Mouse (Mus musculus) embryonic facial prominence, embryonic 13.5 days (tissue): ENCODE measurements at regions not wholly inside any gene's neighbourhood (a gene's known extent, or its start where the extent isn't known, plus 50 kb on each side); places are given as distances from the start of the nearest gene placed in this dataset.
A peak's percentile ranks its signal among the peaks of the same experiment; 100 is the strongest.

Experiments
- ATAC-seq: fragments of 200-750 bp; cut with Nextera tagmentation; 2 replicates; pipeline ENCODE4 v1.8.0; 2017; ENCODE audit warnings: low read depth; ENCODE audit not compliant: insufficient number of reproducible peaks, insufficient read depth, low FRiP score, low TSS enrichment
- H3K27ac ChIP-seq: fragments of 300-500 bp; sonication (generic); 2 replicates; pipeline ENCODE4 v1.5.1; 2015; ENCODE audit warnings: moderate library complexity, mild to moderate bottlenecking, inconsistent platforms
- H3K27me3 ChIP-seq: fragments of 300-500 bp; sonication (generic); 2 replicates; pipeline ENCODE4 v1.6.1; 2015; ENCODE audit warnings: mild to moderate bottlenecking, inconsistent platforms
- H3K36me3 ChIP-seq: fragments of 300-500 bp; sonication (generic); 2 replicates; pipeline ENCODE4 v1.6.1; 2015; ENCODE audit warnings: mild to moderate bottlenecking, inconsistent platforms
- H3K4me1 ChIP-seq: fragments of 300-500 bp; sonication (generic); 2 replicates; pipeline ENCODE4 v1.6.1; 2015; ENCODE audit warnings: inconsistent platforms
- H3K4me2 ChIP-seq: fragments of 300-500 bp; sonication (generic); 2 replicates; pipeline ENCODE4 v1.6.1; 2015; ENCODE audit warnings: moderate library complexity, mild to moderate bottlenecking, inconsistent platforms
- H3K4me3 ChIP-seq: fragments of 300-500 bp; sonication (generic); 2 replicates; pipeline ENCODE4 v1.5.1; 2015; ENCODE audit warnings: mild to moderate bottlenecking, inconsistent platforms
- H3K9ac ChIP-seq: fragments of 300-500 bp; sonication (generic); 2 replicates; pipeline ENCODE4 v1.6.1; 2015; ENCODE audit warnings: mild to moderate bottlenecking, inconsistent platforms
- H3K9me3 ChIP-seq: fragments of 300-500 bp; sonication (generic); 2 replicates; pipeline ENCODE4 v1.6.1; 2016; ENCODE audit warnings: inconsistent platforms
- WGBS: fragments of 180-500 bp; shearing (Covaris S2); methylation state at CpG from one replicate; pipeline ENCODE4 v1.1.7; 2015; ENCODE audit warnings: mixed read lengths; 5-methylcytosine and 5-hydroxymethylcytosine counted together

DNA sequence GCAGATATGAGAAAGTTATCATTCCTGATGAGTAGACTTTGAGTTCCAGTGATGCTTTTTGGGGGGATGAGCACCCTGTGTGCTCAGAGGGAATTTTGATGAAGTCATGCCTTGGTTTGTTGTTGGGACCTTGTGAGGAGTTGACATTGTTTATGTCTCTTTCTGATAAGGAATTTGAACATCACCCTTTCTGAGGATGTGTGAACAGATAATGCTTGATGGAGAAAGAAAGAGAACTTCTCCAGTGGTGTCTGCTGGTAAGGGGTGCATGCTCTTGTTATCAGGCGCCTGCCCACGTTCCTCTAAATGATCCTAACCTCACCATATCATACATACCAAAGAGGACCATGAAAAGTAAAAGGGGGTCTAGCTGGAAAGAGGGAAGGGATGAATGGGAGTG is 413.1 kb upstream of the Zfp462 start:
- 83% methylated on average over 2 of the region's 2 CpGs for WGBS
- Histone ChIP-seq H3K4me1 (peaks cover 22% of the 10 kb centered on the region), H3K9ac (no peak overlapping the region), H3K4me3 (no peak overlapping the region), H3K27me3 (no peaks in the 10 kb centered on the region), H3K9me3 (no peaks in the 10 kb centered on the region), H3K4me2 (no peak overlapping the region), H3K36me3 (no peaks in the 10 kb centered on the region), H3K27ac (no peak overlapping the region)
- no peak for ATAC-seq

DNA sequence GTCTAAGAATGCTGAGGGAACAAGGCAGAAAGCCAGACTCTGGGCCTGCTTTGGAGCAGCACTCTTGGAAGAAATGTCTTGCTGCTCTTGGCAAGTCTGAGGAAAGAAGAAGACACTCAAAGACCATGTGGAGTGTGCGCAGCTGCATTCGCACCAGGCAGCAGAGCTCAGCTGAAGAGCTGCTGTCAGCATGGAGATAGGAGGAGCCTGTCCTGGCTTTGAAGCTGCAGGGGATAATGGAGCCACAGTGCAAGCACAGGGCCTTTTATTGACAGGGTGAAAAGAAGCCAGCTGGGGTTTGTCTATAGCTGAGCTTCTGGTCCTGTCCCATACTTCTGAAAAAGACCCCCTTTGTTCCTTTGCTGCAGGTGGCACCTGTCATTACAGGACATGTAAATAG is 411.0 kb upstream of the Zfp462 start:
- 26% methylated on average over 2 of the region's 2 CpGs for WGBS

DNA sequence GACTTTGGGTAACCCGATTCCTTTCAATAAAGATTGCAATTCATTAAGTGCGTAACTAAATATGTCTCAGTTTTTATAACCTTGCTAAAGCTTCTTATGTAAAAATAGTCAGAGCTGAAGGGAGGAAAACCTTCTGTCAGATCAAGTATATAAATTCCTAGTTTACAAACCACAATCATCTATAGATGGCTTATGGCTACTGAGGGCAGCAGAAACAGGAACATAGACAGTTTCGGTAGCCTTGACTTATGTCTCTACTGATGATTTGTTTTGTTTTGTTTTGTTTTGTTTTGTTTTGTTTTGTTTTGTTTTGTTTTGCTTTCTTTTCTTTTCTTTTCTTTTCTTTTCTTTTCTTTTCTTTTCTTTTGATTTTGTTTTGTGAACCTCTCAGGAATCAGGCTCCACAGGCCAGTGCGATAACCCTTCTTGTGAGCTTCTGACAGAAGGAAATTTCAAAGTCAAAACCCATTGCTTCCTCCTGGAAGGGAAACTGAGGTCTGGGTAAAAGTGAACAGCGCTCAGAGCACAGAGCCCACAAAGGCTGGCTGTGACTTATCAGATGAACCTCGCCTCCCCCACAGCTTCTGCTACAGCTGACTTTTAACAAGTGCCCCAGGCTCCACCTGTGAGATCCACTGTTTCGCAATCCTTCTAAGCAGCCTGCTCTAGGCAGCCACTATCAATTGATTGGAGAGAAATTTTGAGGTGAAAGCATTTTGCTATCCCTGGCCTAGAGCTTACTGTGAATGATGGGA is 391.8 kb upstream of the Zfp462 start:
- Histone ChIP-seq H3K27me3 (no peaks in the 10 kb centered on the region), H3K4me2 (no peak overlapping the region), H3K9me3 (no peaks in the 10 kb centered on the region), H3K27ac (no peak overlapping the region), H3K4me3 (no peak overlapping the region), H3K4me1 (no peaks in the 10 kb centered on the region), H3K36me3 (no peaks in the 10 kb centered on the region), H3K9ac (no peak overlapping the region)
- 73% methylated on average over 7 of the region's 7 CpGs for WGBS
- ATAC-seq, result no peak

More for the DNA sequence above, 411.0 kb upstream of the Zfp462 start:
- Histone ChIP-seq H3K4me3 (no peak overlapping the region), H3K4me2 (no peak overlapping the region), H3K36me3 (no peaks in the 10 kb centered on the region), H3K9me3 (no peaks in the 10 kb centered on the region), H3K27ac (no peak overlapping the region), H3K9ac (0 out of 2 replicates have a peak overlapping the region, but pooled peaks have one; percentile 1), H3K4me1 (peaks cover 12% of the 10 kb centered on the region), H3K27me3 (no peaks in the 10 kb centered on the region)
- no peak for ATAC-seq

DNA sequence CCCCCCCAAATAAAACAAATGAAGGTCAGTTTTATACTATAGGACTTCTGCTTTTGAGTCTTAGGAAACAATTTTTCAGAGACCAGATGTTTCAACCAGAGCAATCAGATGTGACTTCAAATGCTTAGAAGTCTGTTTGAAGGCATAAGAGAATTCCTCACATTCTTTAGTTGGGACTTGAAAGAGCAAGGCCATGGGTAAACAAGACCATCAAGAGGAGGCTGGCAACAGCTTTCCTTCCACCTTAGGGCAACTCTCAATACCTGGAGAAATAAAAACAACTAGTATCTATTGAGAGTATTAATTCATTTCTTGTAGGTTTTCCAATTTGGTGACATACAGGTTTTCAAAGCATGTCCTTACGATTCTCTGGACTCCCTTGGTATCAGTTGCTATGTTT is 381.8 kb upstream of the Zfp462 start:
- no peak for ATAC-seq
- H3K4me1 ChIP-seq, result no peaks in the 10 kb centered on the region

DNA sequence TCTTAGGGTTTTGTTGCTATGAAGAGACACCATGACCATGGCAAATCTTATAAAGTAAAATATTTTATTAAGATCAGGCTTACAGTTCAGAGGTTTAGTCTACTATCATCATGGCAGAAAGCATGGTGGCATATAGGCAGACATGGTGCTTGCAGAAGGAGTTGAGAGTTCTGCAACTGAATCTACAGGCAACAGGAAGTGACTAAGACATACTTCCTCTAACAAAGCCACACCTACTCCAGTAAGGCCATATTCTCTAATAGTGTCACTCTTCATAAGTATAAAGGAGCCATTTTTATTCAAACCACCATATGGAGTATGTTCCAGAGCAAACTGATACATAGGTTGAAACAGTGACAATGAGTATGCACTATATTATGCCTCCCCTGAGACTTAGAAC is 371.7 kb upstream of the Zfp462 start:
- Histone ChIP-seq H3K27me3 (no peaks in the 10 kb centered on the region), H3K4me1 (no peaks in the 10 kb centered on the region)
- ATAC-seq, result no peak

More for the DNA sequence above, 381.8 kb upstream of the Zfp462 start:
- no peaks in the 10 kb centered on the region for H3K36me3 ChIP-seq
- H3K27ac ChIP-seq, result no peak overlapping the region
- WGBS, result 76% methylated on average over 1 of the region's 1 CpGs
- H3K9me3 ChIP-seq, result no peaks in the 10 kb centered on the region; the same call in 1 of the 2 replicates
- no peak overlapping the region for H3K4me2 ChIP-seq
- H3K9ac ChIP-seq, result no peak overlapping the region
- no peaks in the 10 kb centered on the region for H3K27me3 ChIP-seq
- H3K4me3 ChIP-seq, result no peak overlapping the region

DNA sequence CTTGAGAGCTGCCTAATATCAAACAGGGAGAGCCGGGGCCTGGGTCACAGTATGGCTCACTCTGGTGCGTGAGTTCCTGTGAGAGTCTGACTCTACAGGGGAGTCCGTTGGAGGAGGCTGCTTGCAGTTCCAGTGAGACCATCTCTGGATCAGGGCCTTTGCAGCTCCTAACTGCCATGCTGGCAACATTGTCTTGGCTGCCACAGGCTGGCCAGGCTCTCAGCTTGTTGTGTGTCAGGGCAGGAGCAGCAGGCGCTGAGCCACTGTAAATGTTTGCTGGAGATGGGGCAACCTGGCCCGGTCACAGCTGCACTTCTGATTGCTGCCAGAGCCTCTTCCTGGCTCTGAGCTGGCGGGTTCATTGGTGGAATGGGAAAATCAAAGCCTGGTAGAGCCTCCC is 357.7 kb upstream of the Zfp462 start:
- H3K9me3 ChIP-seq, result no peaks in the 10 kb centered on the region
- no peak overlapping the region for H3K4me3 ChIP-seq
- H3K27ac ChIP-seq, result no peak overlapping the region
- H3K36me3 ChIP-seq, result no peaks in the 10 kb centered on the region
- H3K9ac ChIP-seq, result no peak overlapping the region
- no peaks in the 10 kb centered on the region for H3K4me1 ChIP-seq
- WGBS, result 78% methylated on average over 6 of the region's 6 CpGs
- no peak overlapping the region for H3K4me2 ChIP-seq
- no peak for ATAC-seq
- H3K27me3 ChIP-seq, result no peaks in the 10 kb centered on the region

More for the DNA sequence above, 371.7 kb upstream of the Zfp462 start:
- no peak overlapping the region for H3K4me3 ChIP-seq
- no peak overlapping the region for H3K9ac ChIP-seq
- H3K27ac ChIP-seq, result no peak overlapping the region
- H3K36me3 ChIP-seq, result no peaks in the 10 kb centered on the region
- H3K4me2 ChIP-seq, result no peak overlapping the region
- H3K9me3 ChIP-seq, result no peaks in the 10 kb centered on the region

DNA sequence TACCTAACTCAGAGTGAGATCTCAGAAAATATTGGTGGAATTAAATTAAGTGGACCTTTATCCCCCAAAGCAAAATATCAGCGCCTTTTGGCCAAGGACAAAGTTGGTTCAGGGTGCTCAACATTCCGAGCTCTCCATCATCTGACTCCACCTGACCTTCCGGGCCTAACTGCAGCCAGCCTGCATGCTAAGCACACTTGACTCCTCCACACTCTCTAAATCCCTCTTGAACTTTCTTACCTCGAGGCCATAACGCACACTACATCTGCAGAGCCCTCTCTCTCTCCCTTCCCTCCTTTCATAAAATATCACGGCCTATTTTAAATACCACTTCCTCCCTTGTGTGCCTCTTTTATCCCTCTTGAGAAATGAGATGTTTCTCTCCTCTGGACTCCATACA is 356.1 kb upstream of the Zfp462 start:
- 76% methylated on average over 6 of the region's 6 CpGs for WGBS
- Histone ChIP-seq H3K36me3 (no peaks in the 10 kb centered on the region), H3K27ac (no peak overlapping the region), H3K27me3 (no peaks in the 10 kb centered on the region), H3K9me3 (no peaks in the 10 kb centered on the region), H3K4me1 (no peaks in the 10 kb centered on the region), H3K4me2 (no peak overlapping the region), H3K4me3 (no peak overlapping the region), H3K9ac (no peak overlapping the region)
- no peak for ATAC-seq

DNA sequence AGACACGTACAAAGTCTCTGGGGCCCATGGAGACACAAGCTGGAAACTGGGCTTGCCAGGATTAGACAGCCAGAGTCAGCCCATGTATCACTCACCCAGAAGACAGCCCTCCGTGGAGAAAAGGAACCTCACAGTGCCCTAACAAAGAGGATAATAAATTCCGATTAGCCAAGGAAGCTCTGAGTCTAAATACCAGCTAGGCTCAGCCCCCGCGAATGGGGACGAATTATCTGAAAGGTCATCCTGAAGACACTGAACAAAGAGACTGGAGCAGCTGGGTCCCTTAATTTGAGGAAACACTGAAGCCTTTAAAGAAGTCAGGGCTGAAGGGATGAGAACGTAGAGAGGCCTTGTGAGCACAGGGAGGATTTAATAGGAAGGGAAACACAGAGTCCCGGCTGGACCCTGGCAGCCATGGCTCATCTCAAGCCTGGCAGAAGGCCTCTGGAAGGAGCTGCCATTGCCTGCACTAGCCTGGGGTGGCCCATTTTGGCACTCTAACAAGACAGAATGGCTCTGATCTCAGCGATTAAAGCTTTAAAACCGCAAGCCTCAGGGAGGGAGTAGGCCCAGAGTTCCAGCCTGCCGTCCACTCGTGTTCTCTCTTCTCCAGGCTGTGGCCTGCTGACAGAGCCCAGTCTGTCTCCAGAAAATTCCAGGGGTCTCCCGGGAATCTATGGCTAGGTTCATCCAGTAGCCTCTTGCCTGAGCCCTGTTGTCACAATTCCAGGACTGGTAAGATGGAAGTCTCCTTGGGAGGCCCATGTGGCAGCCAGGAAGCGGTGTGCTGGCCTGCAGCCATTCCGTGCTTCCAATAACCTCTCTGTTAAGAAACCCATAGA is 343.0 kb upstream of the Zfp462 start:
- ATAC-seq, result no peak
- Histone ChIP-seq H3K27ac (peak overlapping the region; percentile 34; the same call in 1 of the 2 replicates), H3K27me3 (no peaks in the 10 kb centered on the region), H3K9ac (no peak overlapping the region), H3K4me2 (no peak overlapping the region), H3K9me3 (no peaks in the 10 kb centered on the region), H3K4me1 (peaks cover 6% of the 10 kb centered on the region; the same call in 1 of the 2 replicates), H3K36me3 (no peaks in the 10 kb centered on the region), H3K4me3 (no peak overlapping the region)
- 52% methylated on average over 15 of the region's 15 CpGs for WGBS

DNA sequence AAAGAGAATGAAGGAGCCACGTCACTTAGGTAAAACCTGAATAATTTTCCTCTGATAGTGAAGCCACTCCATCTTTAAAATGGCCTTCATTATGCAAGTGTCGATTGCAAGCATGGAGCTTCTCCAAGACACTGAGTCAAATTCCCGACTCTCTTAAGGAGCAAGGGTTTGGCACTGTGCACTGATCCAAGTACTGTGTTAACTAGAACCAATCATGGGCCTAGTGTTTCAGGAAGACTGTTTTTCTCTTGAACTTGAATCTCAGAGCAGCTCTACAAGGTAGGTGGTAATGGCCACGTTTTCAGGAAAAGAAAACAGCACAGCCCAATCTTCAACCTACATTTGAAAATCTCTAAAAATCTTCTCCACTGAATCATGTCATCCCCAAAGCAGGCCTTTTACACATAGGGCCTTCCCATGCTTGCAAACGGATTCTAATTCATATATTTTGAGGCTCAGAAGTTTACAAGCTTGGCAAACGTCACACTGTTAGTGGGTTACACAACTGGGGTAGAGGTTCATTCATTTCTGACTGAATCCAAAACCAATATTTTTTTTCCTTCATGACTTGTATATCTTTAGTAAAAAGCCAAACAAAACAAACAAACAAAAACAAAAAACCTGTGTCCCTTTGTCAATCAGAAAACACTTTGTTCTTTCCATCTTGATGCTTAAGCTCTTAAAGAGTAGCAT is 342.2 kb upstream of the Zfp462 start:
- no peaks in the 10 kb centered on the region for H3K36me3 ChIP-seq
- no peak overlapping the region for H3K4me2 ChIP-seq
- no peak overlapping the region for H3K9ac ChIP-seq
- no peak overlapping the region for H3K4me3 ChIP-seq
- H3K27me3 ChIP-seq, result no peaks in the 10 kb centered on the region
- no peak for ATAC-seq
- H3K27ac ChIP-seq, result no peak overlapping the region
- 84% methylated on average over 6 of the region's 6 CpGs for WGBS
- no peaks in the 10 kb centered on the region for H3K9me3 ChIP-seq
- peaks cover 6% of the 10 kb centered on the region; the same call in 1 of the 2 replicates for H3K4me1 ChIP-seq

DNA sequence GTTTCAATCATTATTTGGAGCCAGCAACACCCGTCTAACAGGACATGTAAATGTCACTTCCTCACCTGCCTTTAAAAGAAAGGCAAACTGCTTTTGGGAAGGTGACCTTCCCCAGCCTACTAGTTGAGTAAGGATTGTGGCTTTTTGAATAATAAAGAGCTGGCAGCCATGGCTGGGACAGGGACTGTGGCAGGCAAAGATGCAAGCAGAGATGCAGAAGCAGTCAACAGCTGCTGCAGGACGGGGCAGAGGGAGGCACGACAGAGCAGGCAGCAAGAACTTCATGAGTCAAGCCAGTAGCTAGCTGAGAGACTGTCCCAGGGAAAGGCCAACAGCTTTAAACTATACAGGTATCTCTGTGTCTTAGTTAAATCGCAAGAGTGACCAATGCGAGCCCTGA is 334.7 kb upstream of the Zfp462 start:
- Histone ChIP-seq H3K4me2 (no peak overlapping the region), H3K4me3 (no peak overlapping the region), H3K27ac (no peak overlapping the region), H3K9me3 (no peaks in the 10 kb centered on the region), H3K9ac (no peak overlapping the region), H3K27me3 (no peaks in the 10 kb centered on the region), H3K4me1 (0 out of 2 replicates have a peak, but pooled peaks cover 3% of the 10 kb centered on the region), H3K36me3 (no peaks in the 10 kb centered on the region)
- 66% methylated on average over 5 of the region's 5 CpGs for WGBS
- no peak for ATAC-seq
